Mouse (Mus musculus): ENCODE results near the gene Ppil1.
"Not testable (repeated sequence)": the region's sequence is repeated elsewhere in the genome, so short reads cannot be mapped to it uniquely, and the experiment has no call there.

Gene Ppil1

DNA sequence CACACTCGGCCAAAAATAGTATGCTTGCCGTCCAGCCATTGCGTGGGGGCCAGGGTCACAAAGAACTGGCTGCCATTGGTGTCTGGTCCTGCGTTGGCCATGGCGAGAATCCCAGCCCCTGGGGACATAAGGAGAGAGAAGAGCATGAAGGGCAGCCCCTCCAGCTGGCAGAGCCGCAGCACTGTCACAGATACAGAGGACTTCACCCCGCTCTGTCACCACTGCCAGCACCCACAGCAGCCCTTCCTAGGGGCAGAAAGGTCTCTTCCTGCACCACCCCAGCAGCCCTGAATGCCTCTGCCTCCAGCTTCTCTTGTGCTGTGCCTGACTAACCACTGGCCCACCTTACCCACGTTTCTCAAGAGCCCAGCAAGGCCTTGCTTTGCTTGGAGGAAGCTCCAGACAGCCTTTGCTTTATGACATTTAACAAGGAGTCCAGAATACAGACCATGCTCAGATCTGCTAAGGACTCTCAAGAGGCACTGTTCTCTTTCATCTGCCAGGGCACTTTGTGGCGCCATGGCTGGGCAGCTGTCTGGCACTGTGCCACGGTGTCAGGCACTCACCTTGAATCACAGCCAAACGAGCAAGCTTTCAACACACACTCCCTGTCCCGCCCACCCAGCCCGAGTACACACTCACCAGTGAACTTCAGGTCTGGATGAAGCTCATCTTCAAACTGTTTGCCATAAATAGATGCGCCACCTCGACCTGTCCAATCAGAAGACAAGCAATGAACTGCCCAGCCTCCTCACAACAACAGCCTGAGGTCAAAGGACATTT, 12.2 kb downstream of the Ppil1 start:
- no peak for DNase-seq (ENCODE audit: low read depth, low spot score)

DNA sequence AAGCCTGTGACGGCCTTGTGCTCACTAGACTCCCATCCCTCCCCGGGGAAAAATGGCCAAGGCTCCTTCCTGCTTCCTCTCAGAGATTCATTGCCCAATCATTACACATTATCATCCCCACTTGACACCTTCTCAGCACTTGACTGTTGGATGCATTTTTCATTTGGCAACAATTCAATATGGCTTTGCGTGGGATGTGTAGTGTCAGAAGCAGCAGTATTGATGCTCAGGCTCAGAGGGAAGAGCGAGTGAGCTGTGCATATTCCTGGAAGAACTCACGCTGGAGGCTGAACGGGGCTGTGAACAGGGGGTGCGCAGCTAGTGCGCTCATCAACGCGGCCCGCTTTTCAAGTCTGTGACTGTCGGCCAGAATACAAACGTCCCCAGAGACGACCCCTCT, 13.0 kb downstream of the Ppil1 start:
- DNase-seq (ENCODE audit: low read depth, low spot score), result not testable (repeated sequence)

DNA sequence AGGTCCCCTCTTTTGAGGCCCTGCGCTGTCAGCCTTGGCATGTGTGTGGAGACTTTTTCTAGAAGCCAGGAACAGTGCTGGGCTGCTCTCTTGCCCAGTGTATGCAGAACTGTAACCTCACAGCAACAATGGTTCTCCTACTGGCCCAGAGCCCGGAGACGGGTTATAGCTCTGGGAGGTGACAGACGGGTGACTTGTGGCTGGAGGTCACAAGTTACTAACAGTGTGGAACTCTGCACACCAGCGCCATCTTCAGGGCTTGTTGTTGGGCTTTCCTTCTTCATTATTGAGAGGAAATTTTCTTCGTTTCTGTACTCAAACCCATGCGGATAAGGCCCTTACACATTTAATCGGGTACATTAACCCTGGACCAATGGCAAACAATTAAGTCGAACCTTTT, 14.5 kb downstream of the Ppil1 start:
- DNase-seq (ENCODE audit: low read depth, low spot score), result no peak

DNA sequence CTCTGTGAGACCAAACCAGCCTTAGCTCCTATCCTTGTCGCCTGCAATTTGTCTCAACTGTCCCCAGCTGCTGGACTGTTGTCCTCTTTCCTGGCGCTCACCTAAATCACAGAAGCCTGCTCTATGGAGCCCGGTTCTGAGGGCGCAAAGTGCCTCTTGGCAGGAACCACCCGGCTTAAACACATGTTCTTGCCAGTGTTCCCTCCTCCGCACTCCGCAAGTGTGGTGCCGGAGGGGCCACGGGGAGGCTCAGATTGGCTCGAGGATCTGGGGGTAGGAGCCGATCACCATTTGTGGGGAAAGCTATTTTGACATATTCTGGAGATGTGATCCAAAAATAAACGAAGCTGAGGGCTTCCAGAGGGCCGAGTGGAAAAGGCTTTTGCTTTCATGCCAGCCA, 16.1 kb downstream of the Ppil1 start:
- DNase-seq (ENCODE audit: low read depth, low spot score), result no peak

DNA sequence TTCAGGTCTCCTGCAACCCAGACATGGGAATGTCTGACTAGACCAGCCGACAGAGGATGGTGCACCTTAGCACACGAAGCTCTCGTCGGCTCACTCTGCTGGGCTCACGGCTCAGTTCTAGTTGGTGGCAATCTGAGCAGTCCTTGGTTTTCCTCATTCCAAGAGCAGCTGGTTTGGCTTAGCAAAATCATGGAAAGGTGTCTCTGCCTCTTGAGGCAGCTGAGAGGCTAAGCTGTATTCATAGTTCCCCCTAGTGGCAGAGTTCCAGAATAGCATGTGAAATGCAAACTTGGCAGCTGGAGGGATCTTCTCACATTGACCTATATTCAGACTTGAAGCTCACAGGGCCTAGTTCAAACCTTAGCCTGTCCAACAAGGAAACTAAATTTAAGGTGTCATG, 17.4 kb downstream of the Ppil1 start:
- DNase-seq (ENCODE audit: low read depth, low spot score), result peak; percentile 74

DNA sequence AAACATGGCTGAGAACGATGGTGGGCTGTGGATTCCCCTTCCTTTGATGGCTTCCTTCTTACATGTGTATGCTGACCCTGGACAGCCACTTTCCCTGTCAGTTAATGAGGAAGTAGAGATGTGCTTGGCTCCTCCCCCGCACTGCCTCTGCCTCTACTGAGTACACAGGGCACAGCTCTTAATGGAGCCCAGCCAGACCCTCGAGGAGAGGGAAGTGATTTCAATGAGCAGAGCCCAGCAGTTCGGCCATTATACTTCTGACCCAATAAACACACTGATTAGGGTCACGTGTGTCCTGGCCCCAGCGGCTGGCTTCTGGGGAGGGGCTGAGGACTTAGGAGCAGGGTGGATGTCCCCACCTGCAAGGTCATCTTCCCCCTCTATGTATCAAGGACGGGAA, 18.3 kb downstream of the Ppil1 start:
- DNase-seq (ENCODE audit: low read depth, low spot score), result no peak

DNA sequence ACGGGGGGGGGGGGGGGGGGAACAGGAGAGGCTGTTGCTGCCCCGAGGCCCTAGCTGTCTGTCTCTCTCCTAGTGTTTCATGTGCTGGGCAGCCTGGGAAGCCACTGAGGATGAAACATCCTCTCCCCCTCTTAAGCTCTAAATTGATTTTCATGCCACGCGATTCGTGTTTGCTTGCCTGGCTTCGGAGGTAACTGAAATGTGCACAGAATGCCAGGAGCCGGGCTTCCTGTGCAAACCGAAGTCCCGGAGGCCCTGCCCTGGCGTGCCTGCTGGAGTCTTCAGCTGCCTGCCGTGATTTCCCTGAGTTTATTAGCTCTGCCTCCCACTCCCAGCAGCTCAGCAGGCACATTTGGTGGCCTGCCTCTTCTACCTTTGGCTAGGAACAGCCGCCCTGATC, 19.1 kb downstream of the Ppil1 start:
- no peak for DNase-seq (ENCODE audit: low read depth, low spot score)

DNA sequence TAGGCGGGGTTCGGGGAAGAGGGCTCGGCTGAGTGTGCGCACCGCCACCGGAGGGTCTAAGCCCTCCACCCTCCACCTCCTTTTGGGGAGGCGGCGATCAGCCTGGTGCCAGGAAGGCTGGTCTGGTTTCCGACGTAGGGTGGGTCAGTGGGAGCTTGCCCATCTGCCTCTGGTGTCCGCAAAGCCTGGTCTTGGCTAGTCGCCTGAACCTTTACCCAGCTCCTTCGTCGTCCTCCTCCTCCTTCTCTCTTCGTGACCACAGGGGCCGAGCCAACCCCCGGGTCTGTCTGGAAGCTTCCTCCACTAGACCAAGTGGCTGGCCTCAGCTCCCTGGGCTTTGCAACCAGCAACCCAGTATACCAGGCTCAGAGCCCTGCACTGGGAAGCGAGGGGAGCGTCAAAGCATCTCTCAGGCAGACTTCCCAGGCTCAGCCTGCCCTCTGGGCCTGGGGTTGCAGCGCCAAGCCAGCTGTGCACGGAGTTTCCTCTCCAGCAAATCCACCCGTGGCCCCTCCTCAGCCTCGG, 25.5 kb downstream of the Ppil1 start:
- no peak for DNase-seq (ENCODE audit: low read depth, low spot score)

DNA sequence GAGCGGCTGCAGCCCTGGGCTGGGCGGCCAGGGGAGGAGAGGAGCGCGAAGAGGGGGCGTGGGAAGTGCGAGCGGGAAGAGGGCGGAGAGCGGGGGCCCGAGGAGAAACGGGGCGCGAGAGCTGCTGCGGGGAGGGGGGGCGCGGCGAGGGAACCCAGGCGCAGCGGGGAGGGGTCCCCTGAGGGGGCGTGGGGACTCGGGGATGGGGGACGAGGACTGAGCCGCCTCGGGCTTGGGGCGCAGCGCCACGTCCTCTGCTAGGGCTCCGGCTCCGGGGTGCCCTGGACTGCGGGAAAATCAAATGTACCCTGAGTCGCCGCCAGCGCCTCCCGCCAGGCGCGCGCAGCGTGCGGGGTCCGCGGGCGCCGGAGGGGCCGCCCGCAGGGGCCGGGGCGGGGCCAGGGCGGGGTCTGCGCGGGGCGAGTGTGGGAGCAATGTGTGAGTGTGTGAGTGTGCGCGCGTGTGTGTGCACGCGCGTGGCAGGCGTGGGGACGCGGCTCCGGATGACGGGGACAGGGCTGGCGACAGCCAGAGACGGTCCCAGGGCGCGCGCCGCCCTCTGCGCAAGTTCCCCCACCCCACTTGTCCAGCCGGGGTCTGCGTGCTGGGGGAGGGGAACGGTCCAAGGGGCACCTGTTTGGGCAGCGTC, 26.1 kb downstream of the Ppil1 start, which contains the start of gene Cpne5:
Gene Cpne5, minus strand, starts transcription at position 396 of the 649 bp plus-strand sequence.
- no peak for DNase-seq (ENCODE audit: low read depth, low spot score)

DNA sequence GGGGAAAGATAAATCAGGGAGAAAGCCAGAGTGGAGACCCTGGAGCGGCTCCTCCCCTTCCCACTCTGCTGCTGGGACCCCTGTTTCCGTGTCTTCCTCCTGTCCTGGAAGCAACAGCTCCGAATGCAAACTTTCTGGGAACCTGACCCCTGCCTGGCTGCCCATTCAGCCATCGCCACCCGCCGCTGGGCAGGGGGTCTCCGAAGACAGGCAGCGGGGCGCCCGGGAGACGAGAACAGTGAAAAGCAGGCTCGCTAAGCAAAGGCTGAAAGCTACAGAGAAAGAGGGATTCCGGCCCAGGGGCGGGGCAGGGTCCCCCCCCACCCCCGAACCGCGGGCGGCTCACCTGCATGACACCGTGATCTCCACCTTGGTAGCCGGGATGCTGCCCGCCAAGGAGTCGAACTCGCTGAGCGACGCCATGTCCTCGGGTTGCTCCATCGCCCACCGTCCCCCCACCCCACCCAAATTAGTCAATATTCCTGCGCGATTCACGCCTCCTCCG, 26.7 kb downstream of the Ppil1 start:
- DNase-seq (ENCODE audit: low read depth, low spot score), result no peak

DNA sequence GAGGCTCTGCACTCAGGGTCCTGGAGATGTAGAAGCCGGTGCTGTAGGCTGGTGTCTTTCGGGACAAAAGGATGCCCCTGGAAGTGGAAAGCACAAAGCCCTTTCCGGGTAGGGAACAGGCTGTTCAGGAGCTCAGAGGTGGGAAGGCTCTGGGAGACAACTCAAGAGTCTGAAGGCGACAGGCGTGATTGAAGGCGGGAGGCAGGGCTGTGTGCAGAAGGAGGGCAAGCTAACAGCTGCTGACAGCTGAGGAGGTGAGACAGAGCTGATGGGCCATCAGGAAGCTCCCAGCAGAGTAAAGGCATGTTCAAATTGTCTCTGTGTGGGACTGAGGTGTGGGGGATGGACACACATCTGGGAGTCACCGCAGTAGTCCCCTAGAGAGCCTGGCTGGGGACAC, 27.9 kb downstream of the Ppil1 start:
- DNase-seq (ENCODE audit: low read depth, low spot score), result no peak

DNA sequence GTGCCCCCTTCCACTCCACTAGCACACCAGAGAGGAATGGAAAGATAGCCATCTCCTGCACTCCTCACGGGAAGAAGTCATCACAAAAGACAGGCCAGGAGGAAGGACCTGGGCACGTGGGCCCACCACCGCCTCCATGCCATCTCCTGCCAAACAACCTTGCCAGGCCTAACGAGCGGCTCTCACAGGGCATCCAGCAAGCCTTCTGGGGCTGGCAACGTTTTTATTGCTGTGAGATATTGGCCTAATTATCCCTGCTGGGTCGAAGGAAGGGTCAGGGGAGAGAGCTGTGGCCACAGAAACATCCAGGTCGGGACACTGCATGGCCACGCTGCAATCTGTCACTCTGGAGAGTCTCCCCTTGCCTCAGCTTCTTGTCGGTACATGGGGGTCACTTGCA, 32.9 kb downstream of the Ppil1 start:
- DNase-seq (ENCODE audit: low read depth, low spot score), result no peak

DNA sequence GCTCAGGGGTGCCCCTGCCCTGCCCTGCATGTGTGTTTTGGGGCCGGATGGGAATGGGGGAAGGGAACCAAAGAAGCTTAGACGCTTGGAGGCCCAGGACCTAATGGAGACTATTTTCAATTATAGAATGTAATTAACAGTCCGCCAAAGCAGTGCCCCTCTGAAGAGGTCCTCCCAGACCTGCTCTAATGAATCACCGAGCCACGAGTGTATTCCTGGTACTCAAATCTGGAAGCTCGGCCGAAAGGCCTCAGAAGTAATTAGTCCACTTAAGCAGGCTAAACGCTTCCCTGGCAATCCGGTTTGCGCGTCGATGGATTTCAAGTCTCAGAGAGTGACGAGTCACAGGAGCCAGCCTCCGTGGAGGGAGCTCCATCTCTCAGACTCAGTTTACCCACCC, 43.4 kb downstream of the Ppil1 start:
- no peak for DNase-seq (ENCODE audit: low read depth, low spot score)

DNA sequence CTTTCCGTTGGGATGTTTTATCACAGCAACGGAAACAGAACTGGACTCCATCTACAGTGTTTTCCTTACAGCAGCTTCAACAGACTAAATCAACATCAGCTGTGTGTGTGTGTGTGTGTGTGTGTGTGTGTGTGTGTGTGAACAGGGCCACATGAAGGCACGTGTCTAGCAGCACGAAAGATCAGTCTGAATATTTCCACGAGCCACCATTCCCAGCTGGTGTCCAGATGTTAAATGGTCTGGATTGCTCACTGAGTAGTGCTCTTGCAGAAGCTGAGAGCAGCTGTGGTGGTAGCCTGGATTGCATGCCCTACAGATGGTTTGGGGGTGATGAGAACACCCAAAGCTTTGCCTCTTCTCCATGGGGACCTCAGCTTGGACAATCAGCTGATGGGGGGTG, 46.0 kb downstream of the Ppil1 start:
- DNase-seq (ENCODE audit: low read depth, low spot score), result no peak

DNA sequence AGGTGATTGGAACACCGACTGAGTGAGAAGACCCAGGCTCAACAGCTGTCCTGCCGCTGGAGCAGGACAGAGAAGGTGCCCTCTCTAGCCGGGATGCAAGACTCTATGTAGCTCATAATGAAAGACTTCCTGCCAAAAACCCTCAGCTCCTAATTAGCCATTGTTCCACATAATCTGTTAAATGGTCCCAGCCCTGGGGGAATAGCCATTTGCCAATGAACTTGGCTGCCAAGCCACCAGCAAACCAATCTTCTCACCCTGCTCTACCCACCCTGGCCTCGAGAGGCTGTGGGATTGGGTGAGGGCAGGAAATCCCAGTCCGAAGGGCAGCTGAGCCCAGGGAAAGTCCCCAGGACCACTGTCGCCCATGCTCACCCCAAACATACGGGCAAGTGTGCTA, 47.9 kb downstream of the Ppil1 start:
- DNase-seq (ENCODE audit: low read depth, low spot score), result no peak

DNA sequence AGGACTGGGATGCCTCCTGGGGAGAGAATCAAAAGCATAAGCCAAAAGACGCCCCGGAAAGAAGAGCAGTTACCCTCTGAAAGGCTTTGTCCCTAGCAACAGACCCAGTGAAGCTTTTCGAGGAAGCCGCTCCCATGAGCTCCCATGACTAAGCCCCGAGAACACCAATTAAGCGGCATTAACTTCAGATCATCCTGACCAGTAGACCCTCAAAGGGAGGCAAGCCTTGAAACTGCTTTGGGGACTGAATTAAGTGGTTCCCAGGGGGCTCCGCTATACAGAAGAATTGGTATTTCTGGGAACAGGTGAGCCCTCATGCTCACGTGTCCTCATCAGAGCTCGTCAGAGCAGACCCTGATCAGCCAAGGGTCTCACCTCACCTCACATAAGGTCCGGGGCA, 49.3 kb downstream of the Ppil1 start:
- DNase-seq (ENCODE audit: low read depth, low spot score), result no peak

DNA sequence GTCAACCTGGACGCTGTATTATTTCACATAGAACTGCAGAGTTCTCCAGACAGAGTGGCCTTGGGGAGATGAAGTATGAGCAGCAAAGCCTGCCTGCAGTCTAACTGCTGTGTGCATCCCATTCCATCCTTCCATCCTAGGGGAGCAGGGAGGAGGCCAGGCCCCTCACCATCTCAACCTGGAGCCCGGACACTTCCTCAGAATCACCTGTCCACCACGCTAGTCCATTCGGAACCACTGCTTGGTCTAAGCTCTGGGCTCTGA, 49.9 kb downstream of the Ppil1 start:
- no peak for DNase-seq (ENCODE audit: low read depth, low spot score)

DNA sequence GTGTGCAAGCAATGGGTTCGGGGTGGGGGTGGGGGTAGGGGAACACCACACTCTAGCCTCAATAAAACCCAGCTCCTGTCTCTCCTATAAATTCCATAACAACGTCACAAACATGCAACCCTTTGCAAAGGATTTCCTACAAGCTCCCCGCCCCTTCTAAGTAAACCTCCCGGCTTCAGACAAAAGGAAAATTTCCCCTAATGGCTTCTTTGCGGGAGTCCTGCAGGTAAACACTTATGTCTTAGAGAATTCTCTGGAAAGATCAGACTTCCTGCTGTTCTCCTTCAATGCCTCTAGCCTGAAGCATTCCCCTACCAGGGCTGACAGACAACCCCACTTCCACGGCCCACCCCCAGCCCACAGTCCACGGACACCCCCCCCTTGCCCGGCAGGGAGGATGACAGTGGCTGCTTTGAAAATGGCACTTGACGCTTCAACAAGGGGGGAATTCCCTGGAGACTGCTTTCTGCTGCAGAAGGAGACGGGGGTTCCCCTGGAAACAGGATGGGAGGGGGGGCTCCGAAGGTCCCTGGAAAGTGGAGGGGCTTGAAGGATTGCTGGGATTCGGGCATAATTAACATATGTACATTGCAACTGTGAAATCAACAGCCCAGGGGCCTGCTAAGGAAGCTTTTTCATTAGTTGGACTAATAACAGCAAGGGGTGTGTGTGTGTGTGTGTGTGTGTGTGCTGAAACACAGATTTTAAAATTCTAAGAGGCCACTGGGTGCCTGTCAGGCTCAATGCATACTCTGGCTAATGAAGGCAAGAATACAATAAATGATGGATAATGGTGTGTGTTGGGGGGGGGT, 50.4 kb downstream of the Ppil1 start:
- DNase-seq (ENCODE audit: low read depth, low spot score), result no peak

DNA sequence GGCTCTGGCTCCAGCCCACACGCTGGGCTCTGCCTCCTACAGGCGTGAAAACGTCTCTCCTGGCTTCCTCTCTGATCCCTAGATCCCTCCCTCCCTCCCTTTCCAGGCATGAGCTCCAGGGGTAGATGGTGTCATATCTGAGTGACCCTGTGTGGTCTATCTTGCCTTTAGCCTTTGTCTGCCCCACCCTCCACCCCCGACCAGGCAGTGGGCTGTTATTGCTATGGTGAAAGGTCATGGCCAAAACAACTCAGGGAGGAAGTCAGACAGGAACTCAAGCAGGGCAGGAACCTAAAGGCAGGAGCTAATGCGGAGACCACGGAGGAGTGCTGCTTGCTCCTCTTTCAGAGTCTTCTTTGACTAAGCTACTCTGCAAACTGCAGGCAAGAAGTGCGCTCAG, 52.1 kb downstream of the Ppil1 start:
- no peak for DNase-seq (ENCODE audit: low read depth, low spot score)

DNA sequence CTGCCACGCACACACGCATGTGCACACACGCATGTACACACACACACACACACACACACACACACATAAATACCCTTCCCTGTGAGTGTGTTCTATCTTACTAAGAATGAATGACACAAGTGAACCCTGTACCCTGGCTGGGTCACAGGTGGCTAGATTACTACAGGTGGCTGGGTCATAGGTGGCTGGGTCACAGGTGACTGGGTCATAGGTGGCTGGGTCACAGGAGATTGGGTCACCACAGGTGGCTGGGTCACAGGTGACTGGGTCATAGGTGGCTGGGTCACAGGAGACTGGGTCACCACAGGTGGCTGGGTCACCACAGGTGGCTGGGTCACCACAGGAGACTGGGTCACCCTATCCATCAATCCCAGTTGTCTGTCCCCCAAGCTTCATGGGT, 53.9 kb downstream of the Ppil1 start:
- DNase-seq (ENCODE audit: low read depth, low spot score), result no peak

DNA sequence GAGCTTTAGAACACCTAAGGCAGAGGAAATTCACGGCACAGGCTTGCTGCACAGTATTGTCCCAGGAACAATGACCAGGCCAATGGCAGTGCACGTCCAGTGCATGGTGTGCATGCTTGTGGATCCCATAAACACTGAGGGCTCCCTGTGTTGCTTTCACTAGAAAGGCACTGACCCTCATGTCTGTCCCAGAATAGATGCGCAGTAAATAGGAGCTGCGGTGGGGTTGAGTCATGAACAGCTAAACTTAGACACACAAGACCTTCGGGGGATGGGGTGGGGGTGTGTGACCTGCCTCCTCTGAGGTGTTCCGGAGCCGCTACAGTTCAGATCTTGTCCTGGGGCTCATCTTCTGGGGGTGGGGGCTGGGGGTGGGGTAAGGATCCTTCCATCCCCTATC, 57.9 kb downstream of the Ppil1 start:
- no peak for DNase-seq (ENCODE audit: low read depth, low spot score)

DNA sequence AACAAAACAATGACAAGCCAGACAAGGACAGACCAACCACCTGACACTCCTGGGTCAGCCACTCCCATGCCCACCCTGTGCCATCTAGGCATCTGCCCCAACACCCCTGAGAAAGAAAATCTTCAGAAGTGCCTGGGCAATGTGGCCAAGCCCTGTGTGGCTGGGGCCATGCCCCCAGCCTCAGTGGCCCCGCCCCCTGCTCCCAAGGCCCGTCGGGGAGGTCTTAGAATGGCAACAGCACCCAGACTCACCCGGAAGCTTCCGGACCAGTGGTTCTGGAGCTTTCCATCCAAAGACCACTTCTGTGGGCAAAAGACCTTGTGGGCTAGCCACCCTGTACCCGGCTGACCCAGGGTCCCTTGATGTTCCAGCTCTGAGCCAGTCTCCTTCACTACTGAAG, 61.4 kb downstream of the Ppil1 start:
- no peak for DNase-seq (ENCODE audit: low read depth, low spot score)
